Mouse (Mus musculus): ENCODE measurements around the gene Tnrc18.

Gene Tnrc18

DNA sequence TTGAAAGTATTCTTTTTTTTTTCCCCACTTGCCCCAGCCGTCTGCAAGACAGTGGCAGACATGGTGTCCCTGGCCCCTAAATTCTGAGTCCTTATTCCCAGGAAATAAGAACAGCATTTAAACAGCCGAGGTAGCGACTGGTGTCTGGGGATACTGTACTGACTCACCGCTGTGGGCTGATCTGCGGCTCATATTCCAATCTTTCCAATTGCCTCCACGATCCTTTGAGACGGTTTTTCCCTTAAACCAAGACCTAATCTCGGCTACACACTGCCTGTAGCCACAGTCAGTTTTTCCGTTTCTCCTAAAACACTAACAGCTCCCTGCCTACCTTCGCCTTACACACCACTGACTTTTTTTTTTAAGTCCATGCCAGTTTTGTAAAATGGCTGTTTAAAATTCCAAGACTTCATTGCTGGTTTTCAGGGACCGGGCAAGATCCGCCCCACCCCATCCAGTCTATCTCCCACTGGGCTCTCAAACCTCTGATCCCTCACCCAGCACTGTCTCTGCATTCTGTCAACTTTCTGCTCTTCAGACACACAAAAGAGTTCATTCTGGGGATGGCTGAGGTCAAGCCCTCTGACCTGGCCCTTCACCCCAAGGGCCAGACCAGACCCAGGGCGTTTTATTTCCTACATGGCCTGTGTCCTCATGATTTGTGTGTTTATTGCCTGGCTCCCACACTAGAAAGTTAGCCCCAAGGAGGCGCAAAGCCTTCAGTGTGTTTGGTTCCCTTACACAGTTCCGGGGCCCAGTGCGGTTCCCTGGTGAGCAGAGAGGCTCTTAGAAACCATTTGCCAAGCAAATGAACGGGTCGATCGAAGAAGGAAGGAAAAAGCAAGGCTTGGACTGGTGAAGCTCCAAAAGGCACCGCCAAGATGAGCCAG lies 6.5 kb downstream of the Tnrc18 start:
- CTCF ChIA-PET: no interaction called here

DNA sequence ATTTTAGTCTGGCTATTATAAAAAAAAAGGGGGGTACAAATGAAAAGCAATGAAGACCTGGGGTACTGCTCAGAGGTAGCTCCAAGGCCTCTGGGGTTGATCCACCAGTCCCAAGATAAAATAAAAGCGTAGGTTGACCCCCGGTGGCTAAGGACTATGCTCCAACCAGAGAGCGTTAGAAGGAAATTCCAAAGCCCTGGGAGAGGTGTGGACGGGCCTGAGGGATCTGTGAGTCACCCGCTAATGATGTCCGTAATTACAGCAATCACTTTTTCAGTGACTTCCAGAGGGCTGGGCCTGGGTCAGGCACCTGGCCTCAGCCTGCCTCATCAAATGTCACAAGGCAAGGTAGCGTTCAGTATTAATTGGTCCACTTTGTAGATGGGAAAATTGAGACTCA lies 9.8 kb downstream of the Tnrc18 start:
- CTCF ChIA-PET: interaction anchor here (0.7 kb wide), 1 partner anchor 264 kb away, joined by 3 read pairs; no protein-coding TSS in a partner anchor

DNA sequence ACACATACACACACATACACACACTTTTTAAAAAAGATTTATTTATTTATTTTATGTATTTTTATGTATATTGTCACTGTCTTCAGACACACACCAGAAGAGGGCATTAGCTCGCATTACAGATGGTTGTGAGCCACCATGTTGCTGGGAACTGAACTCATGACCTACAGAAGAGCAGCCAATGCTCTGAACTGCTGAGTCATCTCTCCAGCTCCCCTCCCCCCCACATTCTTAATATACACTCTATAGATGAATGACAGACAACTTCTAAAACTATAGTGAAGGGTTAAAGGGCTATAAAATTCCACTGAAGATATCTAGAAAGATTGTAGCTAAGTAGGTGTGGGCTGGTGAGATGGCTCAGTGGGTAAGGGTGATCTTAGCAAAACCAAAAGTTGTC lies 13.7 kb downstream of the Tnrc18 start:
- CTCF ChIA-PET: no interaction called here

DNA sequence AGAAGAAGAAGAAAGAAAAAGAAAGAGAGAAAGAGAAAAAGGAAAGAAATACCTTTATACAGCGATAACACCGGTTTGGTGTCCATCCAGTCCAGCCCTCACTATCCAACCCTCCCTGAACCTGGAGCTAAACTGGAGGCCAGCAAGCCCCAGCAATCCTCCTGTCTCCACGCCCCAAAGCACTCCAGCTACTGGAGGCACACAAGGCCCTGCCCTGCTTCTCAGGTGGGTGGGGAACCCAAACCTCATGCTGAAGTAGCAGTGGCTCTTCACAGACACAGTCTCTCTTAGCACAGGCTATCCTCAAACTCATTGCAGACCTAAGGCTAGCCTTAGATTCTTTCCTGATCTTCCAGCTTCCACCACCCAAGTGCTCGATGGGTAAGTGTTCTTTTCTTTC lies 14.6 kb downstream of the Tnrc18 start:
- CTCF ChIA-PET: interaction anchor here (0.7 kb wide), 1 partner anchor 241 kb away, joined by 12 read pairs; no protein-coding TSS in a partner anchor

DNA sequence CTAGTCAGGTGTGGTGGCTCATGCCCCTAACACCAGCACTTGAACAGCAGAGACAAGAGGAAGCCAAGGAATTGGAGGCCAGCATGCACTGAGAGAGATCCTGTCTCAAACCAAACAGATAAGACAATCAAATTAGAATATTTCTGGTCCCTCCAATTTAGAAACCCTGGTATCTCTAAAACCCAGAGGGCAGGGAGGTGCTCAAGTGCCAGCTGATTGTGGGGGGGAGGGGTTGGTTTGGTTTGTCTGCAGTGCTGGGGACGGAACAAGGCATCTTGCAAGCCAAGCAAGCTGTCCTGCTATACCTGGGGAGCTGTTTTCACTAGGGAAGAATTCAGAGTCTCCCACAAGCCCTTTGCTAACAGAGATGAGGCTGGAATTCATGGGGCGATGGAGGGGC lies 15.5 kb downstream of the Tnrc18 start:
- CTCF ChIA-PET: no interaction called here

DNA sequence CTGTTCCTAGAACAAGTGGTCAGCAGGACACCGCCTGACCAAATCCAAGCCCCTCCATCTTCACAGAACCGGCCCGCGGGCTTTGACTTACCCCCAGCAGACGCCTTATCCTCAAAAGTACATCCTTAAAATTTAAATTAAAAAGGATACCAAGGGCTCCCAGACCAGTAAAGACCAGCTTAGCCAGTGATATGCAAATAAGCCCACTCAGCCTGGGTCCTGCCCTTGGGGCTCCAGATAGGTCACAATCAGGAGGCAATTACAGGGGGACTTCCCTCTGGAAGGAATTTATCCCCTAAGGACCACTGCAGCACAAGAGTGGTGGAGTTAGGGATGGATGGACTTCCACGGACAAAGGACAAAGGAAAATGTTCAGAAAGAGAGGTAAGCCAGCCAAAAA lies 16.8 kb downstream of the Tnrc18 start:
- CTCF ChIA-PET: no interaction called here

DNA sequence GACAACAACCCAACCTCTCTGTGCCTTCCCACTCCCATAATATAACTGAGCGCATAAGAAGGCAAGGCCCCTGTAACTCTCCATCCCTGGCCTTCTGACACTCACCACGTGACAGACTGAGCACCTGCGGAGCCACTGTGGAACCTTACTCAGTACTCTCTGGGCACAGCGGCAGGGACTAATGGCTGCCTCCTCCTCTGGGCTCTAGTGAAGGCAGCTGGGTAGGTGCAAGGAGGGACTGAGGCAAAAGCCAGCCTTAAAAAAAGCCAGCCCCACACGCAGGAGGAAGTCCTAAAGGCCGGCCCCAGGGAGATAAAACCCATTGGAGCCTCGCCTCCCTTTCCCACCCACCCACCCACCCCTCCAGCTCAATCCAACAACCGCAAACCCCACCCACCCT lies 17.3 kb downstream of the Tnrc18 start:
- CTCF ChIA-PET: no interaction called here

DNA sequence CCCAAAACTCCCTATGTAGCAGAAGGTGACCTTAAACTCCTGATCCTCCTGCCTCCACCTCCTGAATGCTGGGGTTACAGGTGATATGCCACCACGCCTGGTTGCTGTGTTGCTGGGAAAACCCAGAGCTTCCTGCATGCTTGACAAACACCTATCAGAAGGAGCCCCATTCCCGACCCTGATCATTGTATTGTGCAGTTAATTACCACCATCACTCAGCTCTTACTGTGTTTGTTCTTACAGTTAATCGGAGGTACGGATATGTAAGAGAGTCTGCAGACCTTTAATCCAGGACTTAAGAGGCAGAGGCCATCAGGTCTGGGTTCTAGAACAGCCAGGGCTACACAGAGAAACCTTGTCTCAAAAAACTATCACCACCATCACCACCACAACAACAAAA lies 18.2 kb downstream of the Tnrc18 start:
- CTCF ChIA-PET: no interaction called here

DNA sequence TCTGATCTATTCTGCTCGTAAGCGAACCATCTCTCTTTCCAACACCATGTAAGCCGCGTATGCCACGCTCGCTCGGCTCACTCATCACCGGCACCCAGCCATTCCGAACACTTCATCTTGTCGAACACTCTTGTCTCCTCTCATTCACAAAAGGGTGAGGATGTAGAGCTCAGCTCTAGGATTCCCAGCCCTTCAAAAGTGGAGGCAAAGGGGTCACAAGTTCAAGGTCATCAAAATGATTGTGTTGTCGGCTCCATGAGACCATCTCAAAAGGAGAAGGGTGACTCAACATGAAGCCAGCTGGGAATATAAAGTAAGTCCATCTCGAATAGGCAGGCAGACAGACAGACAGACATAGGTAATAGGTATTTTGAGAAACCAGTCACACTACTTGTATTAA lies 19.3 kb downstream of the Tnrc18 start:
- CTCF ChIA-PET: no interaction called here

DNA sequence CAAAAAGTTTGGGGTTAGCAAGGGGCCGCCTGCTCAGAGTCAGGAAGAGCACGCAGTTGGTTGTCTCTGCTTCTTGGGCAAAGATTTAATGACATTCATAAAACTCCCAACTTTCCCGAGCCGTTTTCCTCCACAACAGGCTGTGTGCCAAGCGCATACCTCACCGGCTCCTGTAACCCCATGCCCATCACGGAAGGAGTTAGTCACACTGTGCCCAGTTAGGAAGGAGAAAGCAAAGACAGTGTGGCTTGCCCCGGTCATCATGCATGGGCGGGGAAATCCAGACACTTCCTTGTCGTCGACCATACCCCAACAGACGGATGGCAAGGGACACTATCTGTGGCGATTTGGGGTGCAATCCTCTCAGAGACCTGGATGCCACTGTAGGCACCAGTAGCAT lies 19.8 kb downstream of the Tnrc18 start:
- CTCF ChIA-PET: no interaction called here

DNA sequence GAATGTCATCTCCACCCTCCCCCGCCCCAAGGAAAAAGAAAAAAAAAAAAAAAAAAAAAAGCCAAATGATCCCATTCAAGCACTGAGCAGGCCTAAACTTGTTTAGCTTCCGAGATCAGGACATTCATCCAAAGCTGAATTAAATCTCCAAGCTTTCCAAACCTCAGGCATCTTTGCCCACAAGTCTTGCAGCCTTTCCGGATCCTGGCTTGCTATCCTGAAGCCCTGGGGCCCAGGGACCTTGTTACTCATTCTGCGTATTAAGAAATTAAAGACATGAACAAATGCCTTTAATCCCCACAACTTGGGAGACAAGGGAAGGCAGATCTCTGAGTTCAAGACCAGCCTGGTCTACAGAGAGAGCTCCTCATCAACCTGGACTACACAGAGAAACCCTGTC lies 20.5 kb downstream of the Tnrc18 start:
- CTCF ChIA-PET: interaction anchor here (1.2 kb wide), 1 partner anchor 20 kb away, joined by 4 read pairs; no protein-coding TSS in a partner anchor

DNA sequence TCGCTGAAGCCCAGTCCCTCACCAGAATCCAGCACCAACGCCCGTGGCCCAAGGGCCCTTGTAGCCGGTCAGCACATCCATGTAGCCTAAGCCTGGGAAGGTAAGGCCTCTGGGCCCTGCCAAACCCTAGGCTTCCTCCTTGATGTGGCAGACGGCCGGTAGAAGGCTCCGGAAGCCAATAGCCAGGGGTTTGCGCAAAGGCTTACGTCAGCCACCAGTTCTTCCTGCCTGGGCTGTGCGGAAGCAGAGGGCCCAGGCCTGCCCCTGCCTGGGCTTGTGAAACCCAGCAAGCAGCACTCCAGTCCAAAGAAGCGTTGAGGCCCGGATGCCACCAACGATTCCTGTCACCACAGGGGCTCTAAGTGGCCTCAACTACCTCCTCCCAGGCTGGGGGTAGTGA lies 22.9 kb downstream of the Tnrc18 start:
- CTCF ChIA-PET: no interaction called here

DNA sequence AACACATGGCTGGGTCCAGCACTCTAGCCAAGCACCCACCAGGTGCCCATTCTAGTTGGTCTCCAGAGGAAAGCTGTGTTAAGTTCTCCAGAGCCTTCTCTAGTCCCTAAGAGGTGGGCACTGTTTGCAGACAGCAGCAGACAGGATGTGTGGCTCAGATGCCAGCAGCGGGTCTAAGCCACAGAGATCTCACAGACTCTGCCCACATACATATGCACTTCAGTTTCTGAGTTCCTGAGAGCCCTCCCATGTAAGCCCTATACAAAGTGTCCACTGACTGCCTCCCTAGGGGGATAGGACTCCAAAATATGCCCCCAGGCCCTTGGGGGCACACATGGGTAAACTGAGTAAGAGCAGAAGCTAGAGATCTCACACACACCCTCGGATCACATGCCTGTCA lies 23.3 kb downstream of the Tnrc18 start:
- CTCF ChIA-PET: no interaction called here

DNA sequence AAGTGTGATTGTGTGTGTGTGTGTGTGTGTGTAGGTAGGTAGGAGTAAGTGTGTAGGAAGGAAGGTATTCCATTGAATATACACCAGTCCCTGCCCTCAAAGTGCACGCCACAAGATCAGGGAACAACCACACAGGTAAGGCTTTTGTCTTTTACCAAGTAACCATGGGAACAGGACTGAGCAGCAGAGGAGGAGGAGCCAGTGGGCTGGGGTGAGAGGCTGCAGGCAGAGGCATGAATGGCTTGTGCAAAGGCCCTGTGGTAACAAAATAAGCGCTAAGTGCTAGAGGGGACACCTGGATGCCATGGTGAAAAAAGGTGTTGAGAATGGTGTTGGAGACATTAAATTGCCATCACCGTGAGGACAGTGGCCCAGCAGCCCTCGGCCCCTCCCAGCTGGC lies 24.9 kb downstream of the Tnrc18 start:
- CTCF ChIA-PET: no interaction called here

DNA sequence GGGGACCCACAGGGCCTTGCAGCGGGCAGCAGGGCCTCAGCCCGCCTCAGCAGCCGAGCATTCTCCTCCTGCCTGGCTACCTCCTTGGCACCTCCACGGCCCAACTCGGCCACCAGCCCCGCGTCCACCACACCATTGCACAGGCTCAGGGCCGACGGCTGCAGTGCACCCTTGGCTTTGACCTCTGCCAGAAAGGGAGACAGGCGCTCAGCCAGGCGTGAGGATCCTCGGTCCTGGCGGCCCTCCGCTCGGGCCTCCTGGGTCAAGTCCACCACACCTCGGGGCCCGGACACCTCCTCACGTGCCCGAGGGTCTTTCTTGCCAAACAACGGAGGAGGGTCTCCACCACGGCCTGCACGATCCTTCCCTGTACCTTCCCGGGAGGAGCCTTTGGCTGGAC lies 29.2 kb downstream of the Tnrc18 start:
- CTCF ChIA-PET: no interaction called here

DNA sequence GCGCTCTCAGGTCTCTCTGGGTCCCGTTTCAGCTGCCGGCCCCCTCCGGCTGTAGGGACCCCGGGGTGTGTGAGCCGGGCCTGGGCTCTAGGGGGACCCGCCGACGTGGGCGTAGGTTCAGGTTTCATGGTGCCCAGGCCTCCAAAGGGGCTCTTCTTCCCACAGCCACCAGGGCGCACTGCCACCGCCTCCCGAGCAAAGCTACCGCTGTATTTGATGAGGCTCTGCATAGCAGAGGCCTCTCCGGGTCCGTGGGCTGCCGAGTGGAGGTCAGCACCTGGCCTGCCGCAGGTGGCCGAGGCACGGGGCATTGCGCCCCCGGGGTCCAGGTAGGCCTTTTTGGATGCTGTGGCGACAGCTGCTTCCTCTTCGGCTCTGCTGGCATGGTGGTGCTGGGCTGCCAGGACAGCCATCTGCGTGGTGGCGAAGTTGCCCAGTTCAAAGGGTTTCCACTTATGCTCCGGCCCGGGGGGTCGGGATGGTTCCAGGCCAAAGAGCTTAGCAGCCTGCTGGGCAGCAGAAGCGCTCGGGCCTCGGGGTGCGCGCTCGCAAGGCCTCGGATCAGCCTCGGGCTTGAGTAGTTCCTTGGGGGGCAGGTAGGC lies 30.1 kb downstream of the Tnrc18 start:
- CTCF ChIA-PET: no interaction called here

DNA sequence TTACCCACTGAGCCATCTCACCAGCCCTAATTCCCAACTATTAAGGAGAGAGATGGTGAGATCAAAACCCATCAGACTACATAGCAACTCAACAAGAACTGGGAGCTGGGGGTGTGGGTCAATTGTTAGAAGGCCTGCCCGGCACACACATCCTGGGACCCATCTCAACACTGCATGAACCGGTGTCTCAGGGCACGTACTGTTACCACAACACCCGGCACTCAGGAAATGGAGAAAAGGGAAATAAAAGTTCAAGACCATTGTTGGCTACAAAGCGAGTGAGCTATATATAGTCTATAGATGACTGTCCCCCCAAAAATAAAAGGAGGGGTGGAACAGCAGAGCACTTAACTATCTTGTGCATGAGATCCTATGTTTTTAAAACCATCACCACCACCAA lies 30.8 kb downstream of the Tnrc18 start:
- CTCF ChIA-PET: interaction anchor here (0.7 kb wide), 1 partner anchor 20 kb away, joined by 3 read pairs; no protein-coding TSS in a partner anchor

DNA sequence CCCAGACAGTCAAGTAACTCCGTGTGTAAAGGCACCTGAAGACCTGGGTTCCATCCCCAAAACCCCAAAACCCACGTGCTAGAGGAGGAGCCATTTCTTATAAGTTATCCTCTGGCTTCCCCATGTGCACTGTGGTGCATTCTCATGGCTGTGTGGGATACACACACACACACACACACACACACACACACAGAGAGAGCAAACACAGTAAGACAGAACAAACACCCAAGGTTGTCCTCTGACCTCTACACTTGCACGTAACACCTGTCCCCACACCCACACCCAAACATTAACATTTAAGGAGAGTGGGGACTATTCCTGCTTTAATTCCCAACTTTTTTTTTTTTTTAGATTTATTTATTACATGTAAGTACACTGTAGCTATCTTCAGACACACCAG lies 31.2 kb downstream of the Tnrc18 start:
- CTCF ChIA-PET: interaction anchor here (0.7 kb wide), 1 partner anchor 21 kb away, joined by 3 read pairs; no protein-coding TSS in a partner anchor

DNA sequence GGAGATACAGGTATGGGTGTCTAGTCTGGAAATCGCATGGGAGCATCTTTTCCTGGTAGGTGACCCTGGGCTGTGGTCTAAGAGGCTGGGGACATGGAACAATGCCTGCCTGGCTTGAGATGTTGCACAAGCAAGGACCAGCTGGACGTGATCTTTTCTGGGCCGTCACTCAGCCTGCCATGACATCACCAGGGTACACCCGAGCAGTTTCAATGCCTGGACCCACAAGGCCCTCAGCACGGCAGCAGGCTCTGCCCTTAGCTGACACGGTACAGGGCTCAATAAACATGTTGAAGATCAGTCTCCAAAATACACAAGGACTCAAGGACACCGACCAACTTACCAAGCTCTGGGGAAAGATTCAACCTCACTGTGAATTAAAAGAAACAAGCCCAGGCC lies 34.3 kb downstream of the Tnrc18 start:
- CTCF ChIA-PET: interaction anchor here (0.5 to 0.7 kb wide), 3 partner anchors 89 to 1968 kb away, joined by 3 to 11 read pairs (median 3); no protein-coding TSS in a partner anchor

DNA sequence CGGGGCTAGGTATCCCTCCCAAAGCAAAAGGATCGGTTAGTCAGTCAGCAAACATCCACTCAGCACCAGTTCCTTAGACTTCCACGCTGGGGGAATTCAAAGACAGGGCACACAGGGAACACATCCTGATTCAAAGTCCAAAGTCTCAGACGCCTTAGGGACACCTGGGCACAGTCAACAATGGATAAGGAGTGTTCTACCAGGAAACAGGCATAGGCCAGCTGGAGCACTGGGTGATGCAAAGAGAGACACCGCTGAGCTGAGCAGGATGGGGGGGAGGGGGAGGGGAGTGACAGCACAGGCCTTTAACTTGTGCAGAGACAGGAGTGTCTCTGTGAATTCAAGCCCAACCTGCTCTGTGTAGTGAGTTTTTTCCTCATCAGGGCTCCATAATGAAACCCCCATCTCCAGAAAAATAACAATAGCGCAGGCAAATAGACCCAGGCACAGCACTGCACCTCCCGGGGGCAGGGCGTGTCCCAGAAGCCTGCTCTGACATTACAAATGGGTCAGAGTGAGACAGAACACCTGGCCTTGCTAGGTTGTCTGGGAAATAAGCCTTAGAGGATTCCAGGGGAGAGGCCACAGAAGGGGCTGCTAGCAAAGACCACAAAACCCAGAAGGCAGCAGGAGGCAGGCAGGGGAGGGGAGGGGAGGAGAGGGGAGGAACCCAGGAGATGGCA lies 34.9 kb downstream of the Tnrc18 start:
- CTCF ChIA-PET: interaction anchor here (0.6 kb wide), 1 partner anchor 358 kb away, joined by 3 read pairs; no protein-coding TSS in a partner anchor

DNA sequence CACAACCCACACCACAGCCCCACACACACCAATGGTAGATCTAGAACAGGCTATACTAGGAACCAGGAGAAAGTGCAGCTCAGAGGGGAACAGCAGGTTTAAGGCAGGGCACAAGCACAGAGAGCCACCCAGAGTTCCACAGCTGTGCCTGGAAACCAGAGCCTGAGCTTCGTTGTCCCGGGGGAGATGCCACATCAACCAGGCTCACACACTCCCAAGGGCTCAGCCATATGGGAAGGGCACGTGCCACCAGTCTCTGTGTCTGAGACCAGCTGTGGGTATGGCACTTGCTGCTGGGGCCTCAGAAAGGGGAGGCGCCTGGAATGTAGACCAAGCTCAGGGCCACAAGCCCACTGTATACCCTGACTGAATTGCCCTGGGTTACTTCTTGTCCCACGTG lies 36.9 kb downstream of the Tnrc18 start:
- CTCF ChIA-PET: no interaction called here

DNA sequence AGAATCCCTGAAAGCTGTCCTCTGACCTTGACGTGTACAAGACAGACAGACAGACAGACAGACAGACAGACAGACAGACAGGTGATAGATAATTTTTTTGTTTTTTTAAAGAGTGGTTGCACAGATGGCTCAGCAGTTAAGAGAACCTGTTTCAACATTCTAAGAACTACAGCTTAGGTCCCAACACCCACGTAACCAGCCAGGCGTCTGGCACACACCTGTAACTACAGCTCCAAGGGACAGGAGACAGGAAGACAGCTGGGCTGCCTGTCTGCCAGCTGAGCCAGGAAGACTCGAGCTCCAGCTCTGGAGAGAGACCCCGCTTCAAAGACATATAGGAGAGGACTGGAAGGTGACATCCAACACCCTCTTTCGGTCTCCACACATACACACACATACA lies 38.6 kb downstream of the Tnrc18 start:
- CTCF ChIA-PET: no interaction called here

DNA sequence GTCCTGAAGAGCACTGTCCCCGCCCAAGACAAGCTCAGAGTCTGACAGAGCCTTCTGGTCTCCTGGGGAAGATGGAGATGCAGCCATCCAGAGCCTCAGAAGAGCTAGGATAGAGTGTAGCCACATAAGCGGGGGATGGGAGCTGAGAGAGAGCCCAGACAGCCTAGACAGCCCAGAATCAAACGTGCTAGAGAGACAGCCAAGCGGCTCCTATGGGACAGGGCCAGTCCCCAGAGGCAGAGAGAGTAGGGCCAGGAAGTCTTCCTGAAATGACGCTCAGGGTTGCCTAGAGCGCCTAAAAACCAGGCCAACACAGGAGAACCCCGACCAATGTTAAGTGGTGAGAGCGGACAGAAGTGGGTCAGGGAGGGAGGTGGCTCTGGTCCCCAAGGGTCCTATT lies 39.3 kb downstream of the Tnrc18 start:
- CTCF ChIA-PET: no interaction called here

All from spleen, embryonic (tissue).